Mouse (Mus musculus) embryonic fibroblast, embryonic 13.5 days (primary cell): ENCODE data around the gene Cpt1c.

ENCODE experiments used
- CTCF ChIP-seq: IDR thresholded peaks from 2 replicates; pipeline ENCODE4 v1.5.1; 2011; ENCODE audit warnings: mild to moderate bottlenecking, control low read depth, low read length, moderate library complexity, borderline replicate concordance; ENCODE audit not compliant: insufficient read depth
- POLR2A ChIP-seq: IDR thresholded peaks from 2 replicates; pipeline ENCODE4 v1.6.1; 2011; ENCODE audit warnings: low read depth, mild to moderate bottlenecking, control low read depth, low read length, moderate library complexity

DNA sequence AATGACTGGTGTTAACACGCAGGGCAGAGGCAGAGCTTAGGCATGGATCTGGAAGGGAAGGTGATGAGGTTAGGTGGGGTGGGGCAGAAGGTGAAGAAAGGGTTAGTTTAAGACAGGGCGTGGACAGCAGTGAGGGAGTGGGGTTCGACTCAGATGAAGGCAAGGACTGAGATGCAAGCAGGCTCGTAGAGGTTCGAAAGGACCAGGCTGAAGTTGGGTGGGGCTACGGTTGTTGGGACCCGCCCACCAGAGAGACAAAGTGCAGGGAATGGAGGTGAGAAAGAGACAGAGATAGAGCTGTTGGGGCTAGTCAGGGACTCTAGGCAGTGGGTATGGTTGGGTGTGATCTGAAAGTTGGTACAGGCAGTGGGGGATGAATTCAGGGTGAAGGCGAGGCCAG is 12.3 kb downstream of the Cpt1c start:
- TF ChIP-seq CTCF (no peak), POLR2A (no peak)
